Comparison of ENCODE assay signal across 9 mouse cellular contexts in genomic region chr4:133094255-133094654, GRCm38 (mm10). TPM values are rescaled to one million over a fixed set of nuclear protein-coding genes. Genes with fewer than 3 reads are reported as not detected.
A peak's percentile ranks its signal among the peaks of the same experiment; 100 is the strongest.
DNase-seq lines count a peak whose midpoint lies in the region; ATAC-seq lines count a peak whose summit lies in the region.
"Had no signal": no experiment of that assay in that cellular context is flagged by ENCODE, and none has a peak within 500 bp of the region (broad histone marks: within the 10 kb centered on the region; RNA-seq: fewer than 3 reads in every experiment).

No protein-coding gene starts in this region.

- H3K27ac ChIP-seq in kidney, embryonic 16.5 days (ENCODE audit: low read length): peak overlapping the region; percentile 98
- H3K27ac ChIP-seq in forebrain, embryonic 14.5 days (ENCODE audit: low read depth, low read length): peak overlapping the region; percentile 89; the same call in 1 of the 2 replicates
- peak overlapping the region; percentile 87; the same call in 1 of the 2 replicates for H3K27ac ChIP-seq in limb, embryonic 15.5 days

- no peaks in the 10 kb centered on the region for H3K9me3 ChIP-seq in kidney, embryonic 16.5 days (ENCODE audit: low read length)
- H3K9me3 ChIP-seq in forebrain, embryonic 14.5 days (replicated peaks; ENCODE audit: control insufficient read depth, low read length): no peaks in the 10 kb centered on the region
- H3K9me3 ChIP-seq in limb, embryonic 15.5 days: no peaks in the 10 kb centered on the region

- H3K36me3 ChIP-seq in kidney, embryonic 16.5 days (ENCODE audit: insufficient read depth, low read length): no peaks in the 10 kb centered on the region
- H3K36me3 ChIP-seq in forebrain, embryonic 14.5 days (ENCODE audit: control insufficient read depth, insufficient read depth, low read length): no peaks in the 10 kb centered on the region
- H3K36me3 ChIP-seq in limb, embryonic 15.5 days: no peaks in the 10 kb centered on the region

- H3K4me1 ChIP-seq in kidney, embryonic 16.5 days (ENCODE audit: insufficient read depth, low read length): peaks cover 63% of the 10 kb centered on the region
- peaks cover 50% of the 10 kb centered on the region for H3K4me1 ChIP-seq in forebrain, embryonic 14.5 days (ENCODE audit: control insufficient read depth, insufficient read depth, low read length)
- H3K4me1 ChIP-seq in limb, embryonic 15.5 days: peaks cover 64% of the 10 kb centered on the region

- no peak for ATAC-seq in kidney, embryonic 16.5 days (ENCODE audit: low FRiP score, low TSS enrichment)
- no peak for ATAC-seq in forebrain, embryonic 14.5 days
- no peak for ATAC-seq in limb, embryonic 15.5 days (ENCODE audit: insufficient number of reproducible peaks, low FRiP score, low TSS enrichment, low read depth)
- no peak for ATAC-seq in activated CD4-positive, CD25-positive, alpha-beta regulatory T cell, adult 4 months

- H3K4me2 ChIP-seq in kidney, embryonic 16.5 days (replicated peaks; ENCODE audit: low read depth, low read length): no peak overlapping the region; the same call in 1 of the 2 replicates
- H3K4me2 ChIP-seq in forebrain, embryonic 14.5 days (ENCODE audit: low read length): no peak overlapping the region
- H3K4me2 ChIP-seq in limb, embryonic 15.5 days: no peak overlapping the region

- WGBS in kidney, embryonic 16.5 days: 14% methylated on average over 1 of the region's 1 CpGs
- 31% methylated on average over 1 of the region's 1 CpGs for WGBS in forebrain, embryonic 14.5 days
- WGBS in limb, embryonic 15.5 days: 67% methylated on average over 1 of the region's 1 CpGs

- DNase-seq in kidney, adult 9 months: no peak
- peak; percentile 95 for DNase-seq in R1 (ENCODE audit: low read depth, low spot score)
- no peak for DNase-seq in forebrain, embryonic 14.5 days (ENCODE audit: low spot score)
- DNase-seq in cerebellum, postnatal 14 days: no peak
- DNase-seq in left cerebral cortex, postnatal 36 days (ENCODE audit: low spot score in 2 of 2): no peak
- DNase-seq: thymus, postnatal 4 days had no signal

- no peak overlapping the region for H3K4me3 ChIP-seq in kidney, embryonic 16.5 days (ENCODE audit: low read length)
- H3K4me3 ChIP-seq in forebrain, embryonic 14.5 days (ENCODE audit: low read depth, low read length): no peak overlapping the region
- H3K4me3 ChIP-seq in limb, embryonic 15.5 days: no peak overlapping the region

- no peaks in the 10 kb centered on the region for H3K27me3 ChIP-seq in kidney, embryonic 16.5 days (ENCODE audit: insufficient read depth, low read length)
- no peaks in the 10 kb centered on the region for H3K27me3 ChIP-seq in forebrain, embryonic 14.5 days (replicated peaks; ENCODE audit: control insufficient read depth, insufficient read depth, low read length)
- no peaks in the 10 kb centered on the region for H3K27me3 ChIP-seq in limb, embryonic 15.5 days

- peak overlapping the region; percentile 29 for H3K9ac ChIP-seq in kidney, embryonic 16.5 days (replicated peaks; ENCODE audit: low read length)
- no peak overlapping the region for H3K9ac ChIP-seq in forebrain, embryonic 14.5 days (ENCODE audit: low read length)
- no peak overlapping the region for H3K9ac ChIP-seq in limb, embryonic 15.5 days

- intact Hi-C loops in left cerebral cortex, postnatal 36 days (cut with DNase I): no loop called here

RNA-seq across cellular contexts. Expression of gene Wasf2, which starts 36.0 kb away (rescaled TPM):
- 77.4 and 102 TPM in 2 replicates for polyA plus RNA-seq in kidney, embryonic 16.5 days (2015; fragmentation: Nextera tagmentation; extraction: Ambion mirVana)
- polyA plus RNA-seq in forebrain, embryonic 14.5 days (2014; fragmentation: Nextera tagmentation; extraction: Ambion mirVana): 28.3 and 30.4 TPM in 2 replicates
- 117 and 129 TPM in 2 replicates for polyA plus RNA-seq in limb, embryonic 15.5 days (2015; fragmentation: Nextera tagmentation; extraction: Ambion mirVana)
- polyA plus RNA-seq in activated CD4-positive, CD25-positive, alpha-beta regulatory T cell, adult 4 months (2017; shearing (Covaris generic)): 100 to 1,000 TPM in 1 of 2 experiments, 10 to 100 TPM in 1; 83.0 to 104 TPM
- 10 to 100 TPM; 21.5 to 30.3 TPM for total RNA-seq in left cerebral cortex, postnatal 36 days (2021)
